Mouse (Mus musculus): ENCODE measurements around the gene Kncn.

The Kncn gene

GRCm38 (mm10) chr4:115938276-115939160, 54.3 kb downstream of the Kncn start:
- DNase-seq, result no peak

Data from layer of hippocampus, adult 9-11 months (tissue).